8 mouse cellular contexts compared by ENCODE assay signal in genomic region chr5:122899777-122900557, GRCm38 (mm10). TPM values are rescaled to one million over a fixed set of nuclear protein-coding genes. Genes with fewer than 3 reads are reported as not detected.
DNase-seq lines count a peak whose midpoint lies in the region; ATAC-seq lines count a peak whose summit lies in the region.

No protein-coding gene starts in this region.

- H3K9ac ChIP-seq in heart, embryonic 13.5 days = peak overlapping the region; percentile 97
- peak overlapping the region; percentile 73 for H3K9ac ChIP-seq in liver, embryonic 11.5 days (ENCODE audit: low read depth, low read length)

- 0 out of 2 replicates have a peak, but pooled peaks cover 4% of the 10 kb centered on the region for H3K27me3 ChIP-seq in heart, embryonic 13.5 days (replicated peaks)
- H3K27me3 ChIP-seq in liver, embryonic 11.5 days (replicated peaks; ENCODE audit: control insufficient read depth, insufficient read depth, low read length) = no peaks in the 10 kb centered on the region
- no peaks in the 10 kb centered on the region for H3K27me3 ChIP-seq in splenic B cell, adult 2 months (ENCODE audit: control insufficient read depth, insufficient read depth, low read length, poor library complexity, severe bottlenecking)

- peak overlapping the region; percentile 75 for H3K4me2 ChIP-seq in heart, embryonic 13.5 days
- H3K4me2 ChIP-seq in liver, embryonic 11.5 days = peak overlapping the region; percentile 92

- peak; percentile 92 for DNase-seq in CD4-positive, CD25-positive, alpha-beta regulatory T cell, adult 2 months (ENCODE audit: low read depth, low spot score)
- DNase-seq in kidney, postnatal 10 days = peak; percentile 96
- DNase-seq in liver, embryonic 11.5 days (ENCODE audit: low spot score) = peak; percentile 91
- peak; percentile 91 for DNase-seq in naive thymus-derived CD4-positive, alpha-beta T cell, adult 2 months (ENCODE audit: low read depth)
- peak; percentile 91 for DNase-seq in splenic B cell, adult 2 months (ENCODE audit: low read depth, low spot score)

- H3K9me3 ChIP-seq in heart, embryonic 13.5 days = no peaks in the 10 kb centered on the region
- H3K9me3 ChIP-seq in liver, embryonic 11.5 days (ENCODE audit: control insufficient read depth, low read length) = no peaks in the 10 kb centered on the region

- H3K4me3 ChIP-seq in brown adipose tissue, adult 24 weeks (ENCODE audit: insufficient read depth, low read depth, low read length) = peak overlapping the region; percentile 99
- peak overlapping the region; percentile 84 for H3K4me3 ChIP-seq in heart, embryonic 13.5 days
- H3K4me3 ChIP-seq in liver, embryonic 11.5 days (ENCODE audit: low read depth, low read length) = peak overlapping the region; percentile 86

- H3K4me1 ChIP-seq in brown adipose tissue, adult 24 weeks (ENCODE audit: control insufficient read depth, insufficient read depth, insufficient read length, low read length) = no peaks in the 10 kb centered on the region; the same call in 1 of the 2 replicates
- H3K4me1 ChIP-seq in heart, embryonic 13.5 days = peaks cover 31% of the 10 kb centered on the region
- peaks cover 49% of the 10 kb centered on the region for H3K4me1 ChIP-seq in liver, embryonic 11.5 days (replicated peaks; ENCODE audit: control insufficient read depth, insufficient read depth, low read length)

- WGBS in heart, embryonic 13.5 days = under 1% methylated on average over 109 of the region's 120 CpGs
- under 1% methylated on average over 92 of the region's 120 CpGs for WGBS in liver, embryonic 11.5 days

- ATAC-seq in erythroid progenitor cell, adult 5-6 weeks (replicated peaks; ENCODE audit: low FRiP score, poor library complexity, severe bottlenecking) = peak; percentile 85
- ATAC-seq in heart, embryonic 13.5 days (ENCODE audit: extremely low read depth, insufficient number of reproducible peaks, low FRiP score, low TSS enrichment) = peak; percentile 97
- peak; percentile 97 for ATAC-seq in liver, embryonic 11.5 days (replicated peaks; ENCODE audit: low FRiP score)

- H3K36me3 ChIP-seq in heart, embryonic 13.5 days = no peaks in the 10 kb centered on the region
- no peaks in the 10 kb centered on the region for H3K36me3 ChIP-seq in liver, embryonic 11.5 days (ENCODE audit: control insufficient read depth, insufficient read depth, low read length)
- no peaks in the 10 kb centered on the region for H3K36me3 ChIP-seq in splenic B cell, adult 2 months (ENCODE audit: control insufficient read depth, insufficient read depth, low read length, poor library complexity, severe bottlenecking)

- H3K27ac ChIP-seq in brown adipose tissue, adult 24 weeks (replicated peaks; ENCODE audit: low read depth, low read length) = peak overlapping the region; percentile 39; the same call in 1 of the 2 replicates
- peak overlapping the region; percentile 89 for H3K27ac ChIP-seq in heart, embryonic 13.5 days (replicated peaks)
- H3K27ac ChIP-seq in liver, embryonic 11.5 days (ENCODE audit: low read depth, low read length) = peak overlapping the region; percentile 83

RNA-seq across cellular contexts. Expression of gene Rnf34, which starts 50.1 kb away (rescaled TPM):
- 8.8 and 12.4 TPM in 2 replicates for polyA plus RNA-seq in brown adipose tissue, adult 24 weeks (2012; ENCODE audit: insufficient read depth, insufficient read length, missing spikeins)
- total RNA-seq in erythroid progenitor cell, adult 5-6 weeks (2015; ENCODE audit: low replicate concordance) = 5.8 and 29.3 TPM in 2 replicates
- 7.6 and 10.4 TPM in 2 replicates for total RNA-seq in erythroid progenitor cell, adult 5-6 weeks (2017; ENCODE audit: low replicate concordance)
- polyA plus RNA-seq in heart, embryonic 13.5 days (2015; fragmentation: Nextera tagmentation; extraction: Ambion mirVana) = 26.4 and 29.8 TPM in 2 replicates
- polyA plus RNA-seq in liver, embryonic 11.5 days (2014; fragmentation: Nextera tagmentation; extraction: Ambion mirVana) = 24.6 and 26.5 TPM in 2 replicates

Comparison
In these comparisons a context has a peak if more than half of its experiments do, and no peak if none do; other contexts are left out.
1. Peak in every context shown above with its lines: DNase-seq, ATAC-seq, H3K4me3 ChIP-seq and H3K27ac ChIP-seq.
2. H3K27ac ChIP-seq: peak in every context shown above with its lines; median percentile 89 in heart, embryonic 13.5 days; 83 in liver, embryonic 11.5 days; 39 in brown adipose tissue, adult 24 weeks.